Mouse (Mus musculus) C2C12 (cell line): ENCODE measurements around the gene Alb.

Experiments used
- CEBPB ChIP-seq: IDR thresholded peaks from one replicate; pipeline ENCODE4 v1.6.1; 2011; ENCODE audit warnings: low read depth, mild to moderate bottlenecking, control low read depth, moderate library complexity
- CTCF ChIP-seq: IDR thresholded peaks from one replicate; pipeline ENCODE4 v1.5.1; 2011; ENCODE audit not compliant: control insufficient read depth, insufficient read depth, insufficient read length
- MYOG ChIP-seq: IDR thresholded peaks from one replicate; pipeline ENCODE4 v1.6.1; 2011; ENCODE audit not compliant: control insufficient read depth, insufficient read length; ENCODE audit errors: extremely low read depth

GRCm38 (mm10) chr5:90477308-90478140, 16.8 kb downstream of the Alb start:
- no peak for TF ChIP-seq CTCF
- no peak for TF ChIP-seq MYOG
- no peak for TF ChIP-seq CEBPB
